ENCODE assay signal across 11 mouse cellular contexts in genomic region chr6:143154885-143155284, GRCm38 (mm10). TPM values are rescaled to one million over a fixed set of nuclear protein-coding genes. Genes with fewer than 3 reads are reported as not detected.
DNase-seq lines count a peak whose midpoint lies in the region; ATAC-seq and TF ChIP-seq lines count a peak whose summit lies in the region.
"Had no signal": no experiment of that assay in that cellular context is flagged by ENCODE, and none has a peak within 500 bp of the region (broad histone marks: within the 10 kb centered on the region; RNA-seq: fewer than 3 reads in every experiment).

No protein-coding gene starts in this region.

- H3K4me2 ChIP-seq in intestine, postnatal 0 days (replicated peaks; ENCODE audit: low read depth): no peak overlapping the region; the same call in 1 of the 2 replicates
- H3K4me2 ChIP-seq in limb, embryonic 14.5 days (replicated peaks; ENCODE audit: low read depth, low read length, severe bottlenecking): no peak overlapping the region
- H3K4me2 ChIP-seq in forebrain, embryonic 13.5 days: no peak overlapping the region
- H3K4me2 ChIP-seq: limb, embryonic 15.5 days had no signal

- DNase-seq in right cerebral cortex, postnatal 4 days: peak; percentile 13
- no peak for DNase-seq in right cerebral cortex, postnatal 25 days
- DNase-seq in limb, embryonic 14.5 days (ENCODE audit: low spot score): no peak
- DNase-seq in frontal cortex, postnatal 36 days (ENCODE audit: low spot score in 2 of 2): no peak
- no peak for DNase-seq in heart, adult 9 months (ENCODE audit: low spot score in 2 of 2)

- no peak overlapping the region for H3K9ac ChIP-seq in intestine, postnatal 0 days (ENCODE audit: low read depth, low read length)
- no peak overlapping the region for H3K9ac ChIP-seq in limb, embryonic 14.5 days (ENCODE audit: low read depth, low read length, severe bottlenecking)
- no peak overlapping the region for H3K9ac ChIP-seq in forebrain, embryonic 13.5 days
- H3K9ac ChIP-seq: limb, embryonic 15.5 days had no signal

- H3K4me3 ChIP-seq in intestine, postnatal 0 days (ENCODE audit: low read depth, low read length): no peak overlapping the region
- H3K4me3 ChIP-seq in limb, embryonic 14.5 days (replicated peaks; ENCODE audit: low read length): no peak overlapping the region
- H3K4me3 ChIP-seq in testis, adult 2 months (ENCODE audit: control insufficient read depth, low read depth, low read length): no peak overlapping the region; the same call in 1 of the 2 replicates
- H3K4me3 ChIP-seq in forebrain, embryonic 13.5 days: no peak overlapping the region
- H3K4me3 ChIP-seq: erythroblast, embryonic 14.5 days; limb, embryonic 15.5 days had no signal

- no peaks in the 10 kb centered on the region for H3K27me3 ChIP-seq in intestine, postnatal 0 days (replicated peaks; ENCODE audit: control insufficient read depth, insufficient read depth, low read length)
- no peaks in the 10 kb centered on the region for H3K27me3 ChIP-seq in limb, embryonic 14.5 days (ENCODE audit: control insufficient read depth, insufficient read depth, low read length)
- H3K27me3 ChIP-seq in testis, adult 2 months (ENCODE audit: control insufficient read depth, insufficient read depth, low read length): no peaks in the 10 kb centered on the region
- H3K27me3 ChIP-seq in forebrain, embryonic 13.5 days: 0 out of 2 replicates have a peak, but pooled peaks cover 3% of the 10 kb centered on the region
- H3K27me3 ChIP-seq: limb, embryonic 15.5 days had no signal

- TF ChIP-seq CTCF in intestine, postnatal 0 days (IDR thresholded peaks at IDR 0.05; ENCODE audit: low read depth): no peak
- TF ChIP-seq CTCF in testis, adult 2 months (IDR thresholded peaks at IDR 0.05; ENCODE audit: control insufficient read depth, insufficient read depth, insufficient replicate concordance, low read depth, low read length): no peak

- WGBS in intestine, postnatal 0 days: 49% methylated on average over 13 of the region's 13 CpGs
- 59% methylated on average over 13 of the region's 13 CpGs for WGBS in limb, embryonic 14.5 days
- 83% methylated on average over 13 of the region's 13 CpGs for WGBS in forebrain, embryonic 13.5 days

- H3K9me3 ChIP-seq in intestine, postnatal 0 days (ENCODE audit: control insufficient read depth): no peaks in the 10 kb centered on the region
- H3K9me3 ChIP-seq in limb, embryonic 14.5 days (ENCODE audit: control insufficient read depth, low read length): no peaks in the 10 kb centered on the region
- H3K9me3 ChIP-seq in forebrain, embryonic 13.5 days (replicated peaks): no peaks in the 10 kb centered on the region
- H3K9me3 ChIP-seq: G1E; limb, embryonic 15.5 days had no signal

- H3K27ac ChIP-seq in intestine, postnatal 0 days (ENCODE audit: low read depth, low read length): peak overlapping the region; percentile 62
- H3K27ac ChIP-seq in limb, embryonic 14.5 days (replicated peaks; ENCODE audit: low read depth, low read length): no peak overlapping the region
- H3K27ac ChIP-seq in testis, adult 2 months (ENCODE audit: control insufficient read depth, insufficient read depth, low read depth, low read length): peak overlapping the region; percentile 81
- no peak overlapping the region for H3K27ac ChIP-seq in forebrain, embryonic 13.5 days
- H3K27ac ChIP-seq: limb, embryonic 15.5 days had no signal

- no peaks in the 10 kb centered on the region for H3K36me3 ChIP-seq in intestine, postnatal 0 days (ENCODE audit: control insufficient read depth, insufficient read depth)
- no peaks in the 10 kb centered on the region for H3K36me3 ChIP-seq in limb, embryonic 14.5 days (ENCODE audit: control insufficient read depth, insufficient read depth, low read length)
- H3K36me3 ChIP-seq in testis, adult 2 months (ENCODE audit: control insufficient read depth, insufficient read depth, low read length): no peaks in the 10 kb centered on the region
- no peaks in the 10 kb centered on the region for H3K36me3 ChIP-seq in forebrain, embryonic 13.5 days (ENCODE audit: poor library complexity, severe bottlenecking)
- H3K36me3 ChIP-seq: G1E; limb, embryonic 15.5 days had no signal

- H3K4me1 ChIP-seq in intestine, postnatal 0 days (replicated peaks; ENCODE audit: control insufficient read depth, insufficient read depth, low read length): peaks cover 4% of the 10 kb centered on the region; the same call in 1 of the 2 replicates
- H3K4me1 ChIP-seq in limb, embryonic 14.5 days (ENCODE audit: control insufficient read depth, insufficient read depth, low read length): peaks cover 18% of the 10 kb centered on the region
- H3K4me1 ChIP-seq in testis, adult 2 months (ENCODE audit: control insufficient read depth, insufficient read depth, low read length): peaks cover 7% of the 10 kb centered on the region
- H3K4me1 ChIP-seq in forebrain, embryonic 13.5 days: peaks cover 4% of the 10 kb centered on the region; the same call in 1 of the 2 replicates

- TF ChIP-seq POLR2A in limb, embryonic 14.5 days (IDR thresholded peaks at IDR 0.05; ENCODE audit: borderline replicate concordance, extremely low read depth, insufficient read depth, insufficient read length): no peak
- TF ChIP-seq POLR2A in testis, adult 2 months (IDR thresholded peaks at IDR 0.05; ENCODE audit: control insufficient read depth, low read depth, low read length): no peak

- no peak for ATAC-seq in intestine, postnatal 0 days
- peak; percentile 38; the same call in 1 of the 2 replicates for ATAC-seq in limb, embryonic 14.5 days (ENCODE audit: low FRiP score, low read depth)
- ATAC-seq in forebrain, embryonic 13.5 days: no peak

RNA-seq across cellular contexts. Expression of gene Etnk1, which starts 12.1 kb away (rescaled TPM):
- polyA plus RNA-seq in intestine, postnatal 0 days (2015; fragmentation: Nextera tagmentation; extraction: Ambion mirVana): 14.5 and 16.4 TPM in 2 replicates
- polyA plus RNA-seq in limb, embryonic 14.5 days (2012; rRNA removed): 72.9 and 81.9 TPM in 2 replicates
- 22.0 and 24.6 TPM in 2 replicates for polyA plus RNA-seq in limb, embryonic 14.5 days (2014; fragmentation: Nextera tagmentation; extraction: Ambion mirVana)
- polyA plus RNA-seq in testis, adult 2 months (2012; rRNA removed): 48.3 and 52.2 TPM in 2 replicates
- polyA plus RNA-seq in forebrain, embryonic 13.5 days (2015; fragmentation: Nextera tagmentation; extraction: Ambion mirVana): 22.6 and 24.7 TPM in 2 replicates

RNA-seq across cellular contexts. Expression of gene C2cd5, which starts 54.9 kb away (rescaled TPM):
- 10.2 and 10.4 TPM in 2 replicates for polyA plus RNA-seq in intestine, postnatal 0 days (2015; fragmentation: Nextera tagmentation; extraction: Ambion mirVana)
- polyA plus RNA-seq in limb, embryonic 14.5 days (2012; rRNA removed): 38.8 and 45.9 TPM in 2 replicates
- polyA plus RNA-seq in limb, embryonic 14.5 days (2014; fragmentation: Nextera tagmentation; extraction: Ambion mirVana): 23.1 and 23.8 TPM in 2 replicates
- 11.9 and 13.7 TPM in 2 replicates for polyA plus RNA-seq in testis, adult 2 months (2012; rRNA removed)
- 37.1 and 40.0 TPM in 2 replicates for polyA plus RNA-seq in forebrain, embryonic 13.5 days (2015; fragmentation: Nextera tagmentation; extraction: Ambion mirVana)

Comparison
In these comparisons a context has a peak if more than half of its experiments do, and no peak if none do; other contexts are left out.
1. H3K27ac ChIP-seq: peak in intestine, postnatal 0 days (single experiment) and testis, adult 2 months (single experiment); none in limb, embryonic 14.5 days (single experiment) and forebrain, embryonic 13.5 days (single experiment).